Mouse (Mus musculus): ENCODE data around the gene Palmd.

Gene Palmd

DNA sequence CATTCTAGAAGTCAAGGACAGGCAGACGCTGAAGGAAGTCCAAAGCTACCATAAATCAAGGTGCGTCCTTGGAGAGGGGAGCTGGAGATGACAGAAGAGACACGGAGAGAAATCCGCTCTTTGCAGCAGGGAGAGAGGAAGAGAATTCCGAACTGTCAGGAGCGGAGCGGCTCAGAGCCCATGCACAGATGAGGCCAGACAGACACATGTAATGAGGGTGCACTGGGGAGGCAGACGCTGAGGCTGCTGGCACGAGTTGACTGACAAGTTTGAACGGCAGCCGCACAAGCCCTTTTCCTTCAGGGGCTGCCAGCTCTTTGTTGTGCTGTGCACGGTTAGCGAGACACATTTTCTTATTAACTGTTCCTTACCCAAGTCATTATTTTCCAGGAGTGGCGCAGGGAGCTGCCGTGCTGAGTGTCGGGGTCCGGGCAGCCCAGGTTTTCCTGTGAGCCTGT lies at the start of gene Palmd:
Gene Palmd, minus strand, starts transcription at position 448 of the 458 bp plus-strand sequence.
- no peak for DNase-seq (ENCODE audit: low spot score in 2 of 2)

DNA sequence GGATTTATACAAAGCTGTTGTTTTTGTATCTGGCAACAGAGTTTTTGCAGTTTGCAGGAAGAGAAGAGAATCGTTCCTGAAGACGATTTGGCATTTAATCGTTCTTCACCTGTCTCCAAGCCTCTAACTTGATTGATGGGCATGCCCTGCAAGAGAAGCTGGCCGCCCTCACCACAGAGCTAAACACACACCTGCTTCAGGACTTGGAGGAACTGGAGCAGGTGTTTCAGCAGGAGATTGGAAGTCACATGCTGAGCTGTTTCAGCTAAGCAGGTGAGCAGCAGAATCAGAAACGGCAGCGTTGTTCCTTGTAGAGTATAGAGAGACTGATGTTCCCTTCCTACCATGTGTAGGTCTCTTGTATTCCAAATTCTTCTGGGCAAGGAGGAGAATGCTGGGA lies 41.4 kb upstream of the Palmd start:
- DNase-seq (ENCODE audit: low spot score in 2 of 2), result no peak

DNA sequence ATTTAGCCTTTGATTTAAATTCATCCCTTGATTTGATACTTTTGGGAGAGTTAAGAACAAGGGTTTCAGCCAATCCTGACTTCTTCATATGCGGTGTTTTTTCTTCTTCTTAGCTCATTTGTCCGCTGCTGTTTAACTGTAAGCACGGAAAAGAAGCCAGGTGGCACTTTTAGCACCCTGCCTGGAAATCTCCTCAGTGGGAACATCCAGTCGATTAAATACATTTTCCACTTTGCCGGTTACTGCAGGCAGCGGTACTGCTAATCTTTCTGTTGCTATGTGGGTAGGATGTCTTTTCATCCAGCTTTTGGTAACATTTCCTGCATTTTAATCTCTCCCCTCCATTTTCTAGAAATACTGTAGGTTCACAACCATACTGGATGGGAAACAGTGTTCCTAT lies 38.6 kb upstream of the Palmd start:
- DNase-seq (ENCODE audit: low spot score in 2 of 2), result no peak

DNA sequence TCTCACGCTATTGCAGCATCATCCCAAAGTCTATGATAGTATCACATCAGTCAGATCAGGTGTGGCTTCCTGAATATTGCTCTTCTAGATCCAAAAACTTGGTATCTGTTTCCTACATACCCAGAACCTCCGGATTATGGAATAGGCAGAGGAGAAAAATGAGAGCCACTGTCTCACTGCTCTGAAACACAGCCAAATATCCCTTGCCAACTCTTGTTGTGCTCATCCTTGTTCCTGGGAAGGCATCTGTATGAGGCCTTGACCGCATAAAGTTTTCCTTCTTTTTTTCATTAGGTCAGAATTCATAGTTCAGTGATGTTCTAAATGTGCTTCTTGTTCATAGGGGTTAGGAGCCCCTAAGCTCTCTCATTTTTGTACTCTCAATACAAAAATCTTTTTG lies 37.8 kb upstream of the Palmd start:
- DNase-seq (ENCODE audit: low spot score in 2 of 2), result no peak

DNA sequence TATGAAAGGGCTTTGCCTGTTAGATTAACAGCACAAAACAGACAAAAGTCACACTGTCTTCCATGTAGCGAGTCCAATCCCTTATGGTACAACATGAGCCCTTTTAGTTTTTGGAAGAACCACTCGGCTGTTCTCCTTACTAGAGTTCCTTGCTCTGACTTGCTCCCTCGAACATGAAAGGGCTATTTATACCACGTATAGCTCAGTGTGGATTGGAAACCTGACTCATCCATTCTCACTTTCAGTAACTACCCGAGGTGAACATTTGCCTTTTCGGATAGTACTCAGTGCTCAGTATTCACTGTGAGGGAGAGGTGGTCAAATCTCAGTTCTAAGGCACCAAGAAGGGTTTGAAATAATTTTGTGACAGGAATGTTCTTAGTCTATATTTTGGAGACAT lies 34.6 kb upstream of the Palmd start:
- DNase-seq (ENCODE audit: low spot score in 2 of 2), result no peak

DNA sequence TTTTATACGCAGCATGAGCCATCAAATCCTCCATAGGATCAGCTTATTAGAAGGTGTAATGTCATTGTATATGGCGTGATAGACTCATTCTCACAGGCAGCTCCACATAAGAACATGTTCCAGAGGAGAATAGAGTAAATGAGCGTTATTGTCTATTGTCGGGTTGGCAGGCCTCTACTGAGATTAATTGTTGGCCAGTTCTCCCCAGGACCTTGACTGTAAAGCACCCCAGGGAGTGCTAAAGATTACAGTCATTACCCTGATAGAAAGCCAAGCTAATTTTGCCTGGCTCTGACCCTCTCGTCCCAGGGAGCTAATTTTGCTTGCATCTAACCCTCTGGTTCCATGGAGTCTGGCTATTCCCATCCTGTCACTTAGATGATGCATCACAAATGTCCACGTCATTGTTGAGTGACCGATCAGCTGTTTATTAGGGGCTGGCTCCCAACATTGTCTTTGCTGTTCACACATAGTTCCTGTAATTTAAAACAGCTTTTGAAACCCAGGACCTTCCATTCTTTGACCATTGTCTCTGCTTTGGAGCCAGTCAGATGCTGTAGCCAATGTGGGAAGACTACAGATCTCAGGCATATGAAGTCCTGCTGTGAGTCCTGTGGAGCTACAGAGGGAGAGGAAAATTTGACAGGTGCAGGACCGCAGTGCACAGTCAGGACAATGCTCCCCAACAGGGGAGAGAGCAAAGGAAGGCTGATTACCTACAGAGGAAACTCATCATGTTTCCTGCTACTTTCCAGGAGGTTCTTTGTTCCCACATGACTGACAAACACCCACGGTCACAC lies 33.1 kb upstream of the Palmd start:
- no peak for DNase-seq (ENCODE audit: low spot score in 2 of 2)

DNA sequence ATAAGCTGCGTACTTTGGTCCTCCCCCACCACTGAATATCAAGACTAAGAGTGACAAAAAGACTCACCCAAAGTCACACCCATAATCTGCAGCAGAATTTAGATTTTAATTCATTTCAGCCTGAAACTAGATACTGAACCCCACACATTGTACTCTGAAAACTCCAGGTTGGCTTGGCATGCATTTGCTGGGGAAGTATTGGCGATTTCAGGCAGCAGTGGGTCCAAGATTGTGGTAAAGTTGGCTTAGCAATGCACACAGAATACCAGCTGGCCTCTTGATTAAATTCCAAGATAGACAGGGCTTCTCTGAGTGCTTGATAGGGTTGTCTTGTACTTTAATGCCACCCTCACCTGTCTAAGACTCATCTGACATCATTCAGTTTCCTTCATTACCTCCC lies 24.2 kb upstream of the Palmd start:
- DNase-seq (ENCODE audit: low spot score in 2 of 2), result no peak

DNA sequence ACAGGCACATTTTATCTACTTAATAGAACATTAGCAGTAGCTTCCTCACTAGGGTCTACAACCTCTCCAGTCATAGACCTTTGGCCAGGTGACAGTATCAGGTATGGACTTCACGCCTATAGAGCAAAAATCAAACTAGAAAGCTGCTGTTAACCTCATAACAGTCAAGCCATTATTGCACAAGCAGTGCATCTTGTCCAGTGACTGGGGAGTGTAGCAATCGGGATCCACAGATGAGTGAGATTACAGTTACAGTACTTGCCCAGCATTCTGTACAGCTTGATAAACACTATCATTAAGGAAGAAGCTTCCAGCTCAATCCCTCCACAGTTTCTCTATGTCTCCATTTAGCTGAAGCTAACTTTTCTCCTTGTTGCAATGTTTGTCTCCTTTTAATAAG lies 22.4 kb upstream of the Palmd start:
- DNase-seq (ENCODE audit: low spot score in 2 of 2), result no peak

GRCm38 (mm10) chr3:116988221-116988620 lies 19.4 kb upstream of the Palmd start:
- no peak for DNase-seq (ENCODE audit: low spot score in 2 of 2)

- no peak for DNase-seq (ENCODE audit: low spot score in 2 of 2)
Measured at GRCm38 (mm10) chr3:116986451-116986850, 17.7 kb upstream of the Palmd start.

DNA sequence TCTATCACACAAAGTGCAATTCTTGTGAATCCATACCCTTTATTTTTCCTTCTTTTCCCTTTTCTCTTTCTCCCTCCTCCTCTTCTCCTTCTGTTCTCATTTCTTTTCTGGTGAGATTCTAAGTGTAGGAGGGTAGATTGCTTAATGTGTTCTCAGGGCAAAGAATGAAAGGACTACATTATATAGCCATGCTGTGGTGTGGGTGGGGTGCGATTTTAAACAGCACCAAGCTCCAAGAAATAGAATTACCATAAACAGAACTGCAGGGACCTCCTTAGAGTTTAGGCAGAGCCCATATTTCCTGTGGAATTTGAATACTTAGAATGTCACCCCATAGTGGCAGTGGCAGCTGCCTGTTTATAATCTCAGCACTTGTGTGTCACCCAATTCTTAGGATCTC lies 17.0 kb upstream of the Palmd start:
- no peak for DNase-seq (ENCODE audit: low spot score in 2 of 2)

DNA sequence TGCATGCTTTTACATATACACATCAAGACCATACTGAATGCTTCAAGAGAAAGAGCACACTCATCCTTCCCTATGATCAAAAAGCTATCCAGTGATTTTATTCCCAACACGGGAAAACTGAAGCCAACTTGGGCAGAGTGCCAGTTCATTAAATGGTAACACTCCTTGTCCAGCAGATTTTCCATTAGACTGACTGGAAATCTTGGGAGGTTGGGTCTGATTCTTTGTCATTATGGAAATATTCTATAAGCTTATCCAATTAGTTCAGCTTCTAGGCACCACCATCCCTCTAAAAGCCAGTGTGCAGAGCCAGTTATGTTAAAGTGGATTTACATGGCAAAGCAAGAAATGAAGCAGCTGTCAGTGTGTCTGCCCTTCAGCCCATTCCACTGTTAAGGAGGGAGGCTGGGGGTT lies 16.3 kb upstream of the Palmd start:
- no peak for DNase-seq (ENCODE audit: low spot score in 2 of 2)

GRCm38 (mm10) chr3:116981811-116982575 lies 13.2 kb upstream of the Palmd start:
- no peak for DNase-seq (ENCODE audit: low spot score in 2 of 2)

GRCm38 (mm10) chr3:116969786-116970185 lies 999 bp upstream of the Palmd start:
- no peak for DNase-seq (ENCODE audit: low spot score in 2 of 2)

GRCm38 (mm10) chr3:116969003-116969402 lies 216 bp upstream of the Palmd start:
- no peak for DNase-seq (ENCODE audit: low spot score in 2 of 2)

GRCm38 (mm10) chr3:116967967-116968366 lies 820 bp downstream of the Palmd start, which contains the start of gene 4930455H04Rik:
TSS of gene 4930455H04Rik (plus strand) at chr3:116968267.
- DNase-seq (ENCODE audit: low spot score in 2 of 2), result no peak

GRCm38 (mm10) chr3:116967436-116967835 lies 1.4 kb downstream of the Palmd start:
- no peak for DNase-seq (ENCODE audit: low spot score in 2 of 2)

DNA sequence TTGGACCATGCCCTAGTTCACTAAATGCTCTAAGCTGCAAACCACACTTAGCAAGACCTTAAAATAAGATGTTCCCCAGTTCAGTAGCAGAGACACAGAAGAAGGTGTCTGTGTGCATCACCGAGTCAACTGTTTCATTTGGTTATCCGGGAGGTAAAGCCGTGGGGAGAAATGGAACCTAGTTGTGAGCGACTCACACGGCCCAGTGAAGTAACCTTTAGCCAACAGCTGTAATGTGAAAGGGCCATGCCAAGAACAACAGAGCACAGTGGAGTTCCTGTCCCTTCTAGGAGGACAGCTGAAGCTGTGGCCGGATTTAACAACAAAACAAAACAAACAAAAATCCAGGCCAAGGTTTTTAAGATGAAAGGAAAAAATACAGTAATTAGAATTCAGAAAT lies 2.0 kb downstream of the Palmd start:
- DNase-seq (ENCODE audit: low spot score in 2 of 2), result no peak

DNA sequence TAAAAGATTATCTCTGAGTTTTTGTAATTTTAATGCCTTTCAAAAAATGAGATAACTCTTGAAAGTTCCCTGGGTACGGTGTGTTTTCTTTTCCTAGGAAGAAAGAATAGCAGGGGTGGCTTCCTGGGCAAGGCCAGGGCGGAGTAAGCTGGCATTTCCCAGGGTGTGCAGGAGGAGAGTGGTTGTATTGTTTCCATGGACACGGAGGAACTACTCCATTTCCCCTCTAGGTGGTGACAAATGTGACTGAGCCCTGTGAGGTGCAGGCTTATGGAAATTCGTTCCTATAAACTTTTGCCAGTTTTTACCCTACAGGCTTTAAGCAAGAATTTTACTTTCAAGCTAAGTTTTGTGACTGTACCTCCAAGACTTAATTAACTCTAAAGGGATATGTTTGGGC lies 2.6 kb downstream of the Palmd start:
- DNase-seq (ENCODE audit: low spot score in 2 of 2), result no peak

- DNase-seq (ENCODE audit: low spot score in 2 of 2), result no peak
Measured at GRCm38 (mm10) chr3:116964426-116964825, 4.4 kb downstream of the Palmd start.

GRCm38 (mm10) chr3:116963213-116963612 lies 5.6 kb downstream of the Palmd start:
- DNase-seq (ENCODE audit: low spot score in 2 of 2), result no peak

- DNase-seq (ENCODE audit: low spot score in 2 of 2), result no peak
Measured at GRCm38 (mm10) chr3:116961354-116962142, 7.2 kb downstream of the Palmd start.
